Mouse (Mus musculus) kidney, embryonic 16.5 days (tissue): ENCODE results near the gene Nudt1. TPM values are rescaled to one million over a fixed set of nuclear protein-coding genes. Genes with fewer than 3 reads are reported as not detected.

Experiments
- ATAC-seq: fragments of 200-750 bp; cut with Nextera tagmentation; 2 replicates; pipeline ENCODE4 v1.8.0; 2017; ENCODE audit warnings: moderate TSS enrichment; ENCODE audit not compliant: low FRiP score, low TSS enrichment
- H3K27ac ChIP-seq: fragments of 300-500 bp; sonication (generic); 2 replicates; pipeline ENCODE4 v1.5.1; 2014; ENCODE audit warnings: low read length
- H3K27me3 ChIP-seq: fragments of 300-500 bp; sonication (generic); 2 replicates; pipeline ENCODE4 v1.6.1; 2014; ENCODE audit warnings: low read length, control low read depth, mixed read lengths; ENCODE audit not compliant: insufficient read depth
- H3K36me3 ChIP-seq: fragments of 300-500 bp; sonication (generic); 2 replicates; pipeline ENCODE4 v1.6.1; 2014; ENCODE audit warnings: low read length, control low read depth, mixed read lengths; ENCODE audit not compliant: insufficient read depth
- H3K4me1 ChIP-seq: fragments of 300-500 bp; sonication (generic); 2 replicates; pipeline ENCODE4 v1.6.1; 2014; ENCODE audit warnings: low read length, control low read depth, mixed read lengths; ENCODE audit not compliant: insufficient read depth
- H3K4me2 ChIP-seq: fragments of 300-500 bp; sonication (generic); replicated peaks from 2 replicates; pipeline ENCODE4 v1.6.1; 2014; ENCODE audit warnings: low read depth, low read length
- H3K4me3 ChIP-seq: fragments of 300-500 bp; sonication (generic); 2 replicates; pipeline ENCODE4 v1.5.1; 2014; ENCODE audit warnings: mild to moderate bottlenecking, low read length
- H3K9ac ChIP-seq: fragments of 300-500 bp; sonication (generic); replicated peaks from 2 replicates; pipeline ENCODE4 v1.6.1; 2014; ENCODE audit warnings: low read length
- H3K9me3 ChIP-seq: fragments of 300-500 bp; sonication (generic); 2 replicates; pipeline ENCODE4 v1.6.1; 2016; ENCODE audit warnings: low read length, control low read depth
- WGBS: fragments of 180-500 bp; shearing (Covaris S2); extraction: QIAGEN DNeasy Blood & Tissue Kit; methylation state at CpG from one replicate; pipeline ENCODE4 v1.1.7; 2014; 5-methylcytosine and 5-hydroxymethylcytosine counted together
- polyA plus RNA-seq: library from polyadenylated mRNA; unstranded; fragments of >200 nt; fragmentation: Nextera tagmentation; extraction: Ambion mirVana; gene quantifications from 2 replicates; pipeline ENCODE4 v1.2.1, GENCODE M21; 2015

The Nudt1 gene
- polyA plus RNA-seq = 55.2 and 58.1 TPM in 2 replicates

GRCm38 (mm10) chr5:140321042-140321755 is at the start of gene Nudt1, which contains the start of gene Mad1l1:
Nudt1 (plus strand) TSS chr5:140321656.
Mad1l1 (minus strand) TSS chr5:140321552.
- Histone ChIP-seq H3K27ac (peak within 1 kb of the TSS; percentile 84), H3K9ac (peak within 1 kb of the TSS; percentile 96), H3K4me2 (peak within 1 kb of the TSS; percentile 79), H3K9me3 (no peaks in the 10 kb centered on the region), H3K4me1 (peaks cover 9% of the 10 kb centered on the region), H3K27me3 (no peaks in the 10 kb centered on the region), H3K36me3 (no peaks in the 10 kb centered on the region), H3K4me3 (peak within 1 kb of the TSS; percentile 94)
- peak; percentile 93 for ATAC-seq
- under 1% methylated on average over 60 of the region's 60 CpGs for WGBS

GRCm38 (mm10) chr5:140276779-140277178 is 44.7 kb upstream of the Nudt1 start:
- Histone ChIP-seq H3K4me2 (no peak overlapping the region), H3K9me3 (no peaks in the 10 kb centered on the region), H3K4me1 (no peaks in the 10 kb centered on the region), H3K27ac (no peak overlapping the region), H3K4me3 (no peak overlapping the region), H3K9ac (no peak overlapping the region), H3K36me3 (peaks cover 10% of the 10 kb centered on the region; the same call in 1 of the 2 replicates), H3K27me3 (no peaks in the 10 kb centered on the region)
- no peak for ATAC-seq
- 74% methylated on average over 6 of the region's 6 CpGs for WGBS

GRCm38 (mm10) chr5:140280205-140280604 is 41.3 kb upstream of the Nudt1 start:
- 70% methylated on average over 9 of the region's 9 CpGs for WGBS
- Histone ChIP-seq H3K4me3 (no peak overlapping the region), H3K27ac (no peak overlapping the region), H3K9me3 (no peaks in the 10 kb centered on the region), H3K27me3 (no peaks in the 10 kb centered on the region), H3K36me3 (peaks cover 10% of the 10 kb centered on the region), H3K4me2 (no peak overlapping the region), H3K4me1 (0 out of 2 replicates have a peak, but pooled peaks cover 5% of the 10 kb centered on the region), H3K9ac (no peak overlapping the region)
- ATAC-seq = no peak

- H3K27ac ChIP-seq = no peak overlapping the region
- H3K9ac ChIP-seq = no peak overlapping the region
- ATAC-seq = no peak
- H3K4me1 ChIP-seq = 0 out of 2 replicates have a peak, but pooled peaks cover 5% of the 10 kb centered on the region
- 73% methylated on average over 8 of the region's 8 CpGs for WGBS
- H3K4me3 ChIP-seq = no peak overlapping the region
- H3K4me2 ChIP-seq = no peak overlapping the region
- no peaks in the 10 kb centered on the region for H3K27me3 ChIP-seq
- H3K36me3 ChIP-seq = peaks cover 13% of the 10 kb centered on the region
- H3K9me3 ChIP-seq = no peaks in the 10 kb centered on the region
These were observed 39.1 kb upstream of the Nudt1 start for GRCm38 (mm10) chr5:140282376-140282775.

GRCm38 (mm10) chr5:140282900-140283299 is 38.6 kb upstream of the Nudt1 start:
- Histone ChIP-seq H3K4me1 (0 out of 2 replicates have a peak, but pooled peaks cover 5% of the 10 kb centered on the region), H3K27me3 (no peaks in the 10 kb centered on the region), H3K27ac (no peak overlapping the region), H3K36me3 (peaks cover 13% of the 10 kb centered on the region), H3K4me3 (no peak overlapping the region), H3K9ac (no peak overlapping the region), H3K4me2 (no peak overlapping the region), H3K9me3 (no peaks in the 10 kb centered on the region)
- WGBS = 94% methylated on average over 3 of the region's 3 CpGs
- ATAC-seq = no peak

GRCm38 (mm10) chr5:140284011-140284410 is 37.4 kb upstream of the Nudt1 start:
- Histone ChIP-seq H3K27ac (no peak overlapping the region), H3K4me2 (no peak overlapping the region), H3K27me3 (no peaks in the 10 kb centered on the region), H3K4me1 (0 out of 2 replicates have a peak, but pooled peaks cover 5% of the 10 kb centered on the region), H3K9me3 (no peaks in the 10 kb centered on the region), H3K9ac (no peak overlapping the region), H3K4me3 (no peak overlapping the region), H3K36me3 (peaks cover 14% of the 10 kb centered on the region)
- ATAC-seq = no peak
- WGBS = 95% methylated on average over 2 of the region's 2 CpGs

- Histone ChIP-seq H3K9ac (no peak overlapping the region), H3K27me3 (no peaks in the 10 kb centered on the region), H3K4me1 (0 out of 2 replicates have a peak, but pooled peaks cover 5% of the 10 kb centered on the region), H3K9me3 (no peaks in the 10 kb centered on the region), H3K4me2 (no peak overlapping the region), H3K27ac (no peak overlapping the region), H3K4me3 (no peak overlapping the region), H3K36me3 (peaks cover 16% of the 10 kb centered on the region)
- 81% methylated on average over 2 of the region's 2 CpGs for WGBS
- no peak for ATAC-seq
These were observed 36.7 kb upstream of the Nudt1 start for GRCm38 (mm10) chr5:140284761-140285160.

- WGBS = 88% methylated on average over 3 of the region's 3 CpGs
- ATAC-seq = no peak
- Histone ChIP-seq H3K4me2 (no peak overlapping the region), H3K36me3 (peaks cover 21% of the 10 kb centered on the region), H3K27me3 (no peaks in the 10 kb centered on the region), H3K4me1 (no peaks in the 10 kb centered on the region), H3K27ac (no peak overlapping the region), H3K9ac (no peak overlapping the region), H3K4me3 (no peak overlapping the region), H3K9me3 (no peaks in the 10 kb centered on the region)
These were observed 33.2 kb upstream of the Nudt1 start for GRCm38 (mm10) chr5:140288287-140288686.

GRCm38 (mm10) chr5:140289161-140289560 is 32.3 kb upstream of the Nudt1 start:
- no peaks in the 10 kb centered on the region for H3K9me3 ChIP-seq
- no peaks in the 10 kb centered on the region for H3K27me3 ChIP-seq
- no peak for ATAC-seq
- 98% methylated on average over 2 of the region's 2 CpGs for WGBS
- peaks cover 21% of the 10 kb centered on the region for H3K36me3 ChIP-seq
- no peaks in the 10 kb centered on the region for H3K4me1 ChIP-seq
- H3K9ac ChIP-seq = no peak overlapping the region
- H3K4me2 ChIP-seq = no peak overlapping the region
- no peak overlapping the region for H3K4me3 ChIP-seq
- H3K27ac ChIP-seq = no peak overlapping the region

- Histone ChIP-seq H3K4me1 (no peaks in the 10 kb centered on the region), H3K27me3 (no peaks in the 10 kb centered on the region), H3K27ac (no peak overlapping the region), H3K9me3 (no peaks in the 10 kb centered on the region), H3K9ac (no peak overlapping the region), H3K36me3 (peaks cover 31% of the 10 kb centered on the region), H3K4me3 (no peak overlapping the region), H3K4me2 (no peak overlapping the region)
- WGBS = 93% methylated on average over 1 of the region's 1 CpGs
- peak; percentile 57 for ATAC-seq
These were observed 29.3 kb upstream of the Nudt1 start for GRCm38 (mm10) chr5:140292152-140292551.
